Mouse (Mus musculus): Measurements from ENCODE around the gene Rab11fip5. TPM values are rescaled to one million over a fixed set of nuclear protein-coding genes. Genes with fewer than 3 reads are reported as not detected.

Rab11fip5 gene
- polyA plus RNA-seq, 1 experiment = 3.0 TPM

GRCm38 (mm10) chr6:85316211-85316610 is 58.2 kb downstream of the Rab11fip5 start:
- no peaks in the 10 kb centered on the region for H3K27me3 ChIP-seq (ENCODE audit: control insufficient read depth, insufficient read depth, low read length)
- 89% methylated on average over 2 of the region's 2 CpGs for WGBS
- no peak overlapping the region for H3K27ac ChIP-seq (ENCODE audit: insufficient read depth, low read depth, low read length)
- no peaks in the 10 kb centered on the region for H3K4me1 ChIP-seq (ENCODE audit: control insufficient read depth, insufficient read depth, insufficient read length, low read length)
- TF ChIP-seq CTCF (IDR thresholded peaks at IDR 0.05; ENCODE audit: extremely low read depth, insufficient read length, insufficient replicate concordance, low read depth, low read length) (no peak), POLR2A (IDR thresholded peaks at IDR 0.05; ENCODE audit: low read depth, low read length) (no peak)
- H3K4me3 ChIP-seq (ENCODE audit: low read depth, low read length) = no peak overlapping the region
- no peaks in the 10 kb centered on the region for H3K36me3 ChIP-seq (ENCODE audit: control insufficient read depth, insufficient read depth, low read length)

- Histone ChIP-seq H3K4me1 (ENCODE audit: control insufficient read depth, insufficient read depth, insufficient read length, low read length) (no peaks in the 10 kb centered on the region), H3K27me3 (ENCODE audit: control insufficient read depth, insufficient read depth, low read length) (no peaks in the 10 kb centered on the region), H3K4me3 (ENCODE audit: low read depth, low read length) (no peak overlapping the region), H3K27ac (ENCODE audit: insufficient read depth, low read depth, low read length) (no peak overlapping the region), H3K36me3 (ENCODE audit: control insufficient read depth, insufficient read depth, low read length) (no peaks in the 10 kb centered on the region)
- 66% methylated on average over 9 of the region's 9 CpGs for WGBS
- TF ChIP-seq CTCF (IDR thresholded peaks at IDR 0.05; ENCODE audit: extremely low read depth, insufficient read length, insufficient replicate concordance, low read depth, low read length) (no peak), POLR2A (IDR thresholded peaks at IDR 0.05; ENCODE audit: low read depth, low read length) (no peak)
Measured at GRCm38 (mm10) chr6:85314064-85314798, 60.2 kb downstream of the Rab11fip5 start.

GRCm38 (mm10) chr6:85307894-85308293 is 66.5 kb downstream of the Rab11fip5 start:
- no peak overlapping the region for H3K4me3 ChIP-seq (ENCODE audit: low read depth, low read length)
- peaks cover 1% of the 10 kb centered on the region; the same call in 1 of the 2 replicates for H3K4me1 ChIP-seq (ENCODE audit: control insufficient read depth, insufficient read depth, insufficient read length, low read length)
- TF ChIP-seq POLR2A (IDR thresholded peaks at IDR 0.05; ENCODE audit: low read depth, low read length) (no peak), CTCF (IDR thresholded peaks at IDR 0.05; ENCODE audit: extremely low read depth, insufficient read length, insufficient replicate concordance, low read depth, low read length) (no peak)
- no peaks in the 10 kb centered on the region for H3K27me3 ChIP-seq (ENCODE audit: control insufficient read depth, insufficient read depth, low read length)
- H3K36me3 ChIP-seq (ENCODE audit: control insufficient read depth, insufficient read depth, low read length) = no peaks in the 10 kb centered on the region
- H3K27ac ChIP-seq (ENCODE audit: insufficient read depth, low read depth, low read length) = no peak overlapping the region
- WGBS = 88% methylated on average over 4 of the region's 4 CpGs

GRCm38 (mm10) chr6:85306375-85306774 is 68.1 kb downstream of the Rab11fip5 start:
- TF ChIP-seq CTCF (IDR thresholded peaks at IDR 0.05; ENCODE audit: extremely low read depth, insufficient read length, insufficient replicate concordance, low read depth, low read length) = no peak
- no peak for TF ChIP-seq POLR2A (IDR thresholded peaks at IDR 0.05; ENCODE audit: low read depth, low read length)
- Histone ChIP-seq H3K27ac (ENCODE audit: insufficient read depth, low read depth, low read length) (no peak overlapping the region), H3K4me1 (ENCODE audit: control insufficient read depth, insufficient read depth, insufficient read length, low read length) (peaks cover 2% of the 10 kb centered on the region; the same call in 1 of the 2 replicates), H3K27me3 (ENCODE audit: control insufficient read depth, insufficient read depth, low read length) (no peaks in the 10 kb centered on the region), H3K36me3 (ENCODE audit: control insufficient read depth, insufficient read depth, low read length) (no peaks in the 10 kb centered on the region), H3K4me3 (ENCODE audit: low read depth, low read length) (no peak overlapping the region)
- 81% methylated on average over 3 of the region's 3 CpGs for WGBS

GRCm38 (mm10) chr6:85305826-85306225 is 68.6 kb downstream of the Rab11fip5 start:
- H3K4me3 ChIP-seq (ENCODE audit: low read depth, low read length) = no peak overlapping the region
- no peak overlapping the region for H3K27ac ChIP-seq (ENCODE audit: insufficient read depth, low read depth, low read length)
- H3K27me3 ChIP-seq (ENCODE audit: control insufficient read depth, insufficient read depth, low read length) = no peaks in the 10 kb centered on the region
- no peaks in the 10 kb centered on the region for H3K36me3 ChIP-seq (ENCODE audit: control insufficient read depth, insufficient read depth, low read length)
- TF ChIP-seq CTCF (IDR thresholded peaks at IDR 0.05; ENCODE audit: extremely low read depth, insufficient read length, insufficient replicate concordance, low read depth, low read length) = no peak
- TF ChIP-seq POLR2A (IDR thresholded peaks at IDR 0.05; ENCODE audit: low read depth, low read length) = no peak
- H3K4me1 ChIP-seq (ENCODE audit: control insufficient read depth, insufficient read depth, insufficient read length, low read length) = peaks cover 2% of the 10 kb centered on the region; the same call in 1 of the 2 replicates

- H3K4me1 ChIP-seq (ENCODE audit: control insufficient read depth, insufficient read depth, insufficient read length, low read length) = peaks cover 2% of the 10 kb centered on the region; the same call in 1 of the 2 replicates
- TF ChIP-seq POLR2A (IDR thresholded peaks at IDR 0.05; ENCODE audit: low read depth, low read length) = no peak
- TF ChIP-seq CTCF (IDR thresholded peaks at IDR 0.05; ENCODE audit: extremely low read depth, insufficient read length, insufficient replicate concordance, low read depth, low read length) = no peak
- H3K4me3 ChIP-seq (ENCODE audit: low read depth, low read length) = no peak overlapping the region
- H3K36me3 ChIP-seq (ENCODE audit: control insufficient read depth, insufficient read depth, low read length) = no peaks in the 10 kb centered on the region
- H3K27me3 ChIP-seq (ENCODE audit: control insufficient read depth, insufficient read depth, low read length) = no peaks in the 10 kb centered on the region
- H3K27ac ChIP-seq (ENCODE audit: insufficient read depth, low read depth, low read length) = no peak overlapping the region
- WGBS = 88% methylated on average over 5 of the region's 5 CpGs
Measured at GRCm38 (mm10) chr6:85304966-85305365, 69.5 kb downstream of the Rab11fip5 start.

- H3K4me3 ChIP-seq (ENCODE audit: low read depth, low read length) = no peak overlapping the region
- H3K27ac ChIP-seq (ENCODE audit: insufficient read depth, low read depth, low read length) = no peak overlapping the region
- peaks cover 2% of the 10 kb centered on the region; the same call in 1 of the 2 replicates for H3K4me1 ChIP-seq (ENCODE audit: control insufficient read depth, insufficient read depth, insufficient read length, low read length)
- H3K36me3 ChIP-seq (ENCODE audit: control insufficient read depth, insufficient read depth, low read length) = no peaks in the 10 kb centered on the region
- 50% methylated on average over 3 of the region's 3 CpGs for WGBS
- TF ChIP-seq POLR2A (IDR thresholded peaks at IDR 0.05; ENCODE audit: low read depth, low read length) (no peak), CTCF (IDR thresholded peaks at IDR 0.05; ENCODE audit: extremely low read depth, insufficient read length, insufficient replicate concordance, low read depth, low read length) (no peak)
- no peaks in the 10 kb centered on the region for H3K27me3 ChIP-seq (ENCODE audit: control insufficient read depth, insufficient read depth, low read length)
Measured at GRCm38 (mm10) chr6:85302326-85303055, 71.9 kb downstream of the Rab11fip5 start.
